Mouse (Mus musculus): Measurements from ENCODE around the gene Fam184b. TPM values are rescaled to one million over a fixed set of nuclear protein-coding genes. Genes with fewer than 3 reads are reported as not detected.
A peak's percentile ranks its signal among the peaks of the same experiment; 100 is the strongest.
"Not testable (repeated sequence)": the region's sequence is repeated elsewhere in the genome, so short reads cannot be mapped to it uniquely, and the experiment has no call there.

Fam184b gene
- polyA plus RNA-seq, 1 experiment from 2014 or later, result 0.85 TPM

GRCm38 (mm10) chr5:45670894-45671494 lies 31.6 kb upstream of the Fam184b start:
- no peaks in the 10 kb centered on the region for H3K9me3 ChIP-seq (ENCODE audit: control insufficient read depth, low read length)
- no peaks in the 10 kb centered on the region for H3K36me3 ChIP-seq (ENCODE audit: control insufficient read depth, insufficient read depth, low read length)
- H3K4me1 ChIP-seq (ENCODE audit: control insufficient read depth, insufficient read depth, low read length), result peaks cover 3% of the 10 kb centered on the region; the same call in 1 of the 2 replicates
- H3K27me3 ChIP-seq (ENCODE audit: control insufficient read depth, insufficient read depth, low read length), result no peaks in the 10 kb centered on the region
- no peak for DNase-seq (ENCODE audit: low spot score)
- 63% methylated on average over 5 of the region's 5 CpGs for WGBS
- H3K9ac ChIP-seq (ENCODE audit: low read length), result no peak overlapping the region
- no peak for ATAC-seq (ENCODE audit: insufficient number of reproducible peaks, low FRiP score, low TSS enrichment, low read depth)
- H3K4me2 ChIP-seq (ENCODE audit: low read depth, severe bottlenecking), result peak overlapping the region; percentile 84
- H3K27ac ChIP-seq (replicated peaks; ENCODE audit: low read depth, low read length), result no peak overlapping the region
- peak overlapping the region; percentile 78 for H3K4me3 ChIP-seq (ENCODE audit: low read depth, low read length)

DNA sequence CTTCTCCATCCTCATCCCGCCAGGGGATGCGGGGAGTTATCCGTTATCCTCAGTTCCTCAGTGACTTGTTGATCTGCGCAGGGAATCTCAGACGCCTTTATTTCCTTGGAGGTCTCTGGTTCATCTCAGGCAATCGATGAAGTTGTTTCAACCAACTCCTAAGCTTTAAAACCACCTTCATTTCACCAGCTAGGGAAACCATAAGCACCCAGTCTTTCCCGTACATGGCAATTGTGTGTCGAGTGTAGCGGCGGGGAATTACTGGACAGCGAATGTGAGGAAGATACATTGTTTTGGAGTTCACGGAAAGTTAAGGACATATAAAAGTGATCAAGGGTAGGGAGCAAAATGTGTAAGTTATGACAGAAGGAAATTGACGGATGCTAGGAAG lies 30.9 kb upstream of the Fam184b start:
- no peaks in the 10 kb centered on the region for H3K27me3 ChIP-seq (ENCODE audit: control insufficient read depth, insufficient read depth, low read length)
- no peak for DNase-seq (ENCODE audit: low spot score)
- H3K4me3 ChIP-seq (ENCODE audit: low read depth, low read length), result peak overlapping the region; percentile 78
- H3K9me3 ChIP-seq (ENCODE audit: control insufficient read depth, low read length), result no peaks in the 10 kb centered on the region
- H3K27ac ChIP-seq (replicated peaks; ENCODE audit: low read depth, low read length), result peak overlapping the region; percentile 87
- H3K4me1 ChIP-seq (ENCODE audit: control insufficient read depth, insufficient read depth, low read length), result peaks cover 3% of the 10 kb centered on the region; the same call in 1 of the 2 replicates
- peak overlapping the region; percentile 89 for H3K9ac ChIP-seq (ENCODE audit: low read length)
- peak overlapping the region; percentile 84 for H3K4me2 ChIP-seq (ENCODE audit: low read depth, severe bottlenecking)
- H3K36me3 ChIP-seq (ENCODE audit: control insufficient read depth, insufficient read depth, low read length), result no peaks in the 10 kb centered on the region
- under 1% methylated on average over 13 of the region's 13 CpGs for WGBS
- ATAC-seq (ENCODE audit: insufficient number of reproducible peaks, low FRiP score, low TSS enrichment, low read depth), result no peak

DNA sequence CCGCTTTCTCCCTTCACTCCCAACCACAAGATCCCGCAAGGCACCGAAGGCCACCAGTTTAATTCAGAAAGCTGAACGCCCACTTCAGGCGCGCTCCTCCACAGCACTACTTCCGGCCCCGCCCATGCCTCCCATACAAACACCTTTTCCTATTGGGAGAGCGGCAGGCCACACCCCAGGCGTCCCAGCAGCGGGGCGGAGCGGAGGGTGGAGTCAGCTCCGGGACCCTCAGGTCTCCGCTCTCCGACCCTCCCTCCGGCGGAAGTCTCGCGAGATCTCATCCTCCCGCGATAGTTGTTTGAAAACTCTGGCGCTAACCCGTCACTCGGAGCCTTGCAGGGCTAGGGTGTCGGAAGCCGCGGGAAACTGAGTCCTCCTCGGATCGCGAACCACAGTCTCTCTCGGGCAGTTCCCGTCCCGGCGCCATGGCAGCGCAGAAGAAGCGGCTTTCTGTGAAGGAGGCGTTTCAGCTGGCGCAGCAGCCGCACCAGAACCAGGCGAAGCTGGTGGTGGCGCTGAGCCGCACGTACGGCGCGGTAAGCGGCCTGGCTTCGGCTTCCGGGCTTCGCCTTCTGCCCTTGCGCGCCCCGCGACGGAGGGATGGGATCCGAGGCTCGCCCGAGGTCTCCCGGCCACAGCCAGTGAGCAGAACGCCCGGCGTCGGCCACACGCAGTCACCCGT lies 30.3 kb upstream of the Fam184b start, which contains the start of gene Ncapg:
Ncapg (plus strand) TSS at position 322 of the 682 bp plus-strand sequence.
- peak within 1 kb of the TSS; percentile 78 for H3K4me3 ChIP-seq (ENCODE audit: low read depth, low read length)
- ATAC-seq (ENCODE audit: insufficient number of reproducible peaks, low FRiP score, low TSS enrichment, low read depth), result peak; percentile 100

GRCm38 (mm10) chr5:45669234-45669597 lies 29.8 kb upstream of the Fam184b start:
- no peaks in the 10 kb centered on the region for H3K27me3 ChIP-seq (ENCODE audit: control insufficient read depth, insufficient read depth, low read length)
- no peaks in the 10 kb centered on the region for H3K36me3 ChIP-seq (ENCODE audit: control insufficient read depth, insufficient read depth, low read length)
- H3K9ac ChIP-seq (ENCODE audit: low read length), result peak overlapping the region; percentile 73
- peak overlapping the region; percentile 45; the same call in 1 of the 2 replicates for H3K27ac ChIP-seq (replicated peaks; ENCODE audit: low read depth, low read length)
- peak overlapping the region; percentile 78 for H3K4me3 ChIP-seq (ENCODE audit: low read depth, low read length)
- under 1% methylated on average over 27 of the region's 27 CpGs for WGBS
- peaks cover 3% of the 10 kb centered on the region; the same call in 1 of the 2 replicates for H3K4me1 ChIP-seq (ENCODE audit: control insufficient read depth, insufficient read depth, low read length)
- peak overlapping the region; percentile 84 for H3K4me2 ChIP-seq (ENCODE audit: low read depth, severe bottlenecking)
- peak; percentile 69 for ATAC-seq (ENCODE audit: insufficient number of reproducible peaks, low FRiP score, low TSS enrichment, low read depth)
- no peak for DNase-seq (ENCODE audit: low spot score)
- H3K9me3 ChIP-seq (ENCODE audit: control insufficient read depth, low read length), result no peaks in the 10 kb centered on the region

More for the DNA sequence above, 30.3 kb upstream of the Fam184b start, which contains the start of gene Ncapg:
- Histone ChIP-seq H3K36me3 (ENCODE audit: control insufficient read depth, insufficient read depth, low read length) (no peaks in the 10 kb centered on the region), H3K9ac (ENCODE audit: low read length) (peak within 1 kb of the TSS; percentile 89), H3K9me3 (ENCODE audit: control insufficient read depth, low read length) (no peaks in the 10 kb centered on the region), H3K4me1 (ENCODE audit: control insufficient read depth, insufficient read depth, low read length) (peaks cover 3% of the 10 kb centered on the region; the same call in 1 of the 2 replicates), H3K27ac (replicated peaks; ENCODE audit: low read depth, low read length) (peak within 1 kb of the TSS; percentile 87), H3K4me2 (ENCODE audit: low read depth, severe bottlenecking) (peak within 1 kb of the TSS; percentile 84), H3K27me3 (ENCODE audit: control insufficient read depth, insufficient read depth, low read length) (no peaks in the 10 kb centered on the region)
- peak; percentile 100 for DNase-seq (ENCODE audit: low spot score)
- under 1% methylated on average over 66 of the region's 66 CpGs for WGBS

DNA sequence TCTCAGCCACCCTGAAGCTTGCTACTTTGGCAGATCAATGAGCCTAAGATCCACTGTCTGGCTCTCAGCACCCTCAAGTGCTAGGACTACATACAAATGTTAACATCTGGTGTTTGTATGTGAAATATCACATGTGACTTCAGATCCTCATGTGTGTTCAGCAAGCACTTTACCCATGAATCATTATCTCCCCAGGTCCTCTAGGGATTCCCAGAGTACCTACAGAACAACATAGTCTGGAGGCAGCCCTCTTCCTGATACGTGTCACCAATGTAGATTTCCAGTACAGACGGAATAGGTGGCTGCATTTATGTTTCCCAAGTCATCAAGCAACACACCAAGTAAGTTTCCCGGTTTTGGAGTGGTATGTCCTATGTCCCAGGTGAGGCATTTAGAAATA lies 29.4 kb upstream of the Fam184b start:
- DNase-seq (ENCODE audit: low spot score), result no peak
- no peaks in the 10 kb centered on the region for H3K36me3 ChIP-seq (ENCODE audit: control insufficient read depth, insufficient read depth, low read length)
- H3K9me3 ChIP-seq (ENCODE audit: control insufficient read depth, low read length), result no peaks in the 10 kb centered on the region
- H3K4me1 ChIP-seq (ENCODE audit: control insufficient read depth, insufficient read depth, low read length), result peaks cover 3% of the 10 kb centered on the region; the same call in 1 of the 2 replicates
- peak; percentile 22; the same call in 1 of the 2 replicates for ATAC-seq (ENCODE audit: insufficient number of reproducible peaks, low FRiP score, low TSS enrichment, low read depth)
- H3K27me3 ChIP-seq (ENCODE audit: control insufficient read depth, insufficient read depth, low read length), result no peaks in the 10 kb centered on the region
- peak overlapping the region; percentile 84 for H3K4me2 ChIP-seq (ENCODE audit: low read depth, severe bottlenecking)
- WGBS, result 1% methylated on average over 3 of the region's 3 CpGs
- no peak overlapping the region for H3K27ac ChIP-seq (replicated peaks; ENCODE audit: low read depth, low read length)
- H3K9ac ChIP-seq (ENCODE audit: low read length), result peak overlapping the region; percentile 73
- H3K4me3 ChIP-seq (ENCODE audit: low read depth, low read length), result peak overlapping the region; percentile 78

DNA sequence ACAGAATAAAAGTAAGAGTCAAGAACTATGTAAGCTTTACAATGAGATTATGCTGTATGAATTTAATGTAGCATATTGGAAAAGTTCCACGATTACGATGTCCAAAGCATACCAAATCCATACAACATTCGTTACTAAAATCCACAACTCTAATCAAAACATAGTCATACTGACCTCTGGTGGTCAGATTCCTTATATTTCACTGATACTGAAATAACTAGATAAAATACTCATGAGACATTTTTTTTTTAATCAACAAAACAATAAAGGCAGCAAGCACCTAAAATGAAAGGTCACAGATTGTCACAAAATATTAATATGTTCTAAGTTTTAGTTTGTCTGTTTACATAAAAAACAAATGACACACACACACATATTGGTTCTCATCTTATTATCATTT lies 28.9 kb upstream of the Fam184b start:
- 49% methylated on average over 3 of the region's 3 CpGs for WGBS
- Histone ChIP-seq H3K27ac (replicated peaks; ENCODE audit: low read depth, low read length) (no peak overlapping the region), H3K9ac (ENCODE audit: low read length) (no peak overlapping the region), H3K9me3 (ENCODE audit: control insufficient read depth, low read length) (no peaks in the 10 kb centered on the region), H3K4me1 (ENCODE audit: control insufficient read depth, insufficient read depth, low read length) (peaks cover 3% of the 10 kb centered on the region; the same call in 1 of the 2 replicates), H3K4me3 (ENCODE audit: low read depth, low read length) (no peak overlapping the region), H3K27me3 (ENCODE audit: control insufficient read depth, insufficient read depth, low read length) (no peaks in the 10 kb centered on the region), H3K4me2 (ENCODE audit: low read depth, severe bottlenecking) (no peak overlapping the region), H3K36me3 (ENCODE audit: control insufficient read depth, insufficient read depth, low read length) (no peaks in the 10 kb centered on the region)
- no peak for DNase-seq (ENCODE audit: low spot score)
- no peak for ATAC-seq (ENCODE audit: insufficient number of reproducible peaks, low FRiP score, low TSS enrichment, low read depth)

- not testable (repeated sequence) for H3K36me3 ChIP-seq (ENCODE audit: control insufficient read depth, insufficient read depth, low read length); H3K27me3 ChIP-seq (ENCODE audit: control insufficient read depth, insufficient read depth, low read length); H3K9me3 ChIP-seq (ENCODE audit: control insufficient read depth, low read length); H3K4me3 ChIP-seq (ENCODE audit: low read depth, low read length); ATAC-seq (ENCODE audit: insufficient number of reproducible peaks, low FRiP score, low TSS enrichment, low read depth); H3K4me2 ChIP-seq (ENCODE audit: low read depth, severe bottlenecking); H3K4me1 ChIP-seq (ENCODE audit: control insufficient read depth, insufficient read depth, low read length); DNase-seq (ENCODE audit: low spot score); H3K27ac ChIP-seq (replicated peaks; ENCODE audit: low read depth, low read length); H3K9ac ChIP-seq (ENCODE audit: low read length)
- 95% methylated on average over 13 of the region's 13 CpGs for WGBS
These were observed 19.0 kb upstream of the Fam184b start for GRCm38 (mm10) chr5:45658406-45658805.

DNA sequence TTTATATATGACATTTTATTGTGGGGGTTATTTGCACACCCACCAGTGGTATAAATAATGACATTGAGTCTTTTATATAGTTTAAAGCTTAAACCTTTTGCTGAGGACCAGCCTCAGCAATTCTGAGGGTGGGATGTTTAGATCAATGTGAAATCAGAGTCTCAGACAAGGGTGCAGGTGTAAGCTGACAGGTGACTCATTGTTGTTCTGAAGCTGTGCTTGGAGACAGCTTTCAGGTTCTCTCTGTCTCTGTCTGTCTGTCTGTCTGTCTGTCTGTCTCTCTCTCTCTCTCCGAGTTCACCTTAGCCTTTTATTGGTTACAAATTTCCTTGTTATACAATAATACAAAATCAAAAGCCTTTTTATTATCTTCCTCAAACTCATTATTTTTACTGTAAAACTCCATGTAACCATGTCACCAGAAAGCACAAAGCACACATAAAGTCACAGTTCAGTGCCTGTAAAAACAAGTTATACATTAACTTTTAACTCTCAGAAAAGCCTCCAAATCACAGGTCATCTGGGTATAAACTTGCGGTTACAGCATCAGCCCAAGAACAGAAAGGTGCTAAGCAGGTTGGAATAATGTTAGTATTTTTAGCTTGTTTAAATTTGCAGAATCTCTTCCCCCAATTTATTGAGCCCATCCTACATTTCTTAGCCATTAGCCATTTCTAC lies 11.8 kb upstream of the Fam184b start:
- Histone ChIP-seq H3K9me3 (ENCODE audit: control insufficient read depth, low read length) (no peaks in the 10 kb centered on the region), H3K36me3 (ENCODE audit: control insufficient read depth, insufficient read depth, low read length) (no peaks in the 10 kb centered on the region), H3K27ac (replicated peaks; ENCODE audit: low read depth, low read length) (no peak overlapping the region), H3K4me1 (ENCODE audit: control insufficient read depth, insufficient read depth, low read length) (no peaks in the 10 kb centered on the region), H3K27me3 (ENCODE audit: control insufficient read depth, insufficient read depth, low read length) (no peaks in the 10 kb centered on the region), H3K4me2 (ENCODE audit: low read depth, severe bottlenecking) (no peak overlapping the region), H3K4me3 (ENCODE audit: low read depth, low read length) (no peak overlapping the region), H3K9ac (ENCODE audit: low read length) (no peak overlapping the region)
- DNase-seq (ENCODE audit: low spot score) (no peak), ATAC-seq (ENCODE audit: insufficient number of reproducible peaks, low FRiP score, low TSS enrichment, low read depth) (no peak)
- WGBS, result 85% methylated on average over 2 of the region's 2 CpGs

Data from limb, embryonic 11.5 days (tissue).